Mouse (Mus musculus) embryonic facial prominence, embryonic 12.5 days (tissue): ENCODE data around the gene Tpmt. TPM values are rescaled to one million over a fixed set of nuclear protein-coding genes. Genes with fewer than 3 reads are reported as not detected.

Experiments
- ATAC-seq: fragments of 200-750 bp; cut with Nextera tagmentation; 2 replicates; pipeline ENCODE4 v1.8.0; 2017; ENCODE audit not compliant: insufficient number of reproducible peaks, insufficient read depth, low FRiP score, low TSS enrichment
- H3K27ac ChIP-seq: fragments of 300-500 bp; sonication (generic); 2 replicates; pipeline ENCODE4 v1.5.1; 2016; ENCODE audit warnings: mild to moderate bottlenecking
- H3K27me3 ChIP-seq: fragments of 300-500 bp; sonication (generic); 2 replicates; pipeline ENCODE4 v1.6.1; 2016; ENCODE audit warnings: mild to moderate bottlenecking, moderate library complexity
- H3K36me3 ChIP-seq: fragments of 300-500 bp; sonication (generic); 2 replicates; pipeline ENCODE4 v1.6.1; 2016; ENCODE audit warnings: mild to moderate bottlenecking
- H3K4me1 ChIP-seq: fragments of 300-500 bp; sonication (generic); 2 replicates; pipeline ENCODE4 v1.6.1; 2016
- H3K4me2 ChIP-seq: fragments of 300-500 bp; sonication (generic); replicated peaks from 2 replicates; pipeline ENCODE4 v1.6.1; 2016; ENCODE audit warnings: mild to moderate bottlenecking, moderate library complexity
- H3K4me3 ChIP-seq: fragments of 300-500 bp; sonication (generic); 2 replicates; pipeline ENCODE4 v1.5.1; 2016; ENCODE audit warnings: mild to moderate bottlenecking
- H3K9ac ChIP-seq: fragments of 300-500 bp; sonication (generic); 2 replicates; pipeline ENCODE4 v1.6.1; 2016; ENCODE audit warnings: mild to moderate bottlenecking, moderate library complexity
- H3K9me3 ChIP-seq: fragments of 300-500 bp; sonication (generic); 2 replicates; pipeline ENCODE4 v1.6.1; 2016; ENCODE audit warnings: mild to moderate bottlenecking, moderate library complexity
- WGBS: fragments of 180-500 bp; shearing (Covaris S2); methylation state at CpG from one replicate; pipeline ENCODE4 v1.1.7; 2016; 5-methylcytosine and 5-hydroxymethylcytosine counted together
- polyA plus RNA-seq: library from polyadenylated mRNA; unstranded; fragments of >200 nt; fragmentation: Nextera tagmentation; extraction: Ambion mirVana; gene quantifications from 2 replicates; pipeline ENCODE4 v1.2.1, GENCODE M21; 2016

The Tpmt gene
- 25.5 and 27.7 TPM in 2 replicates for polyA plus RNA-seq

- Histone ChIP-seq H3K9ac (peak within 1 kb of the TSS; percentile 79), H3K9me3 (no peaks in the 10 kb centered on the region), H3K4me1 (peaks cover 4% of the 10 kb centered on the region; the same call in 1 of the 2 replicates), H3K4me3 (peak within 1 kb of the TSS; percentile 90), H3K4me2 (peak within 1 kb of the TSS; percentile 99), H3K36me3 (peaks cover 9% of the 10 kb centered on the region), H3K27me3 (no peaks in the 10 kb centered on the region), H3K27ac (peak within 1 kb of the TSS; percentile 42)
- WGBS: 21% methylated on average over 10 of the region's 10 CpGs
- ATAC-seq: no peak
These were observed at the start of gene Tpmt for GRCm38 (mm10) chr13:47044617-47044947. Gene Tpmt, minus strand, starts transcription at chr13:47044737.

- 88% methylated on average over 2 of the region's 2 CpGs for WGBS
- no peak overlapping the region for H3K9ac ChIP-seq
- H3K9me3 ChIP-seq: no peaks in the 10 kb centered on the region
- H3K4me3 ChIP-seq: no peak overlapping the region
- H3K27me3 ChIP-seq: no peaks in the 10 kb centered on the region
- peaks cover 49% of the 10 kb centered on the region for H3K36me3 ChIP-seq
- ATAC-seq: no peak
- no peaks in the 10 kb centered on the region for H3K4me1 ChIP-seq
- H3K27ac ChIP-seq: no peak overlapping the region
- H3K4me2 ChIP-seq: no peak overlapping the region
These were observed 49.3 kb upstream of the Tpmt start for GRCm38 (mm10) chr13:47093791-47094190.

GRCm38 (mm10) chr13:47089271-47089670, 44.7 kb upstream of the Tpmt start:
- no peaks in the 10 kb centered on the region for H3K4me1 ChIP-seq
- H3K9me3 ChIP-seq: no peaks in the 10 kb centered on the region
- H3K4me2 ChIP-seq: no peak overlapping the region
- 95% methylated on average over 2 of the region's 2 CpGs for WGBS
- no peak overlapping the region for H3K4me3 ChIP-seq
- H3K27ac ChIP-seq: no peak overlapping the region
- H3K36me3 ChIP-seq: peaks cover 41% of the 10 kb centered on the region
- H3K9ac ChIP-seq: no peak overlapping the region
- no peaks in the 10 kb centered on the region for H3K27me3 ChIP-seq
- no peak for ATAC-seq

GRCm38 (mm10) chr13:47088433-47088832, 43.9 kb upstream of the Tpmt start:
- Histone ChIP-seq H3K36me3 (peaks cover 34% of the 10 kb centered on the region), H3K4me3 (no peak overlapping the region), H3K27ac (no peak overlapping the region), H3K9ac (no peak overlapping the region), H3K4me2 (no peak overlapping the region), H3K4me1 (no peaks in the 10 kb centered on the region), H3K27me3 (no peaks in the 10 kb centered on the region), H3K9me3 (no peaks in the 10 kb centered on the region)
- 93% methylated on average over 1 of the region's 1 CpGs for WGBS
- ATAC-seq: no peak

GRCm38 (mm10) chr13:47080905-47081505, 36.5 kb upstream of the Tpmt start:
- Histone ChIP-seq H3K27ac (no peak overlapping the region), H3K27me3 (no peaks in the 10 kb centered on the region), H3K4me3 (no peak overlapping the region), H3K4me2 (no peak overlapping the region), H3K36me3 (peaks cover 32% of the 10 kb centered on the region), H3K9me3 (no peaks in the 10 kb centered on the region), H3K4me1 (no peaks in the 10 kb centered on the region), H3K9ac (no peak overlapping the region)
- 91% methylated on average over 4 of the region's 4 CpGs for WGBS
- ATAC-seq: no peak

GRCm38 (mm10) chr13:47078799-47079198, 34.3 kb upstream of the Tpmt start:
- peaks cover 28% of the 10 kb centered on the region for H3K36me3 ChIP-seq
- H3K4me3 ChIP-seq: no peak overlapping the region
- no peak overlapping the region for H3K27ac ChIP-seq
- H3K4me1 ChIP-seq: no peaks in the 10 kb centered on the region
- no peaks in the 10 kb centered on the region for H3K9me3 ChIP-seq
- H3K27me3 ChIP-seq: no peaks in the 10 kb centered on the region
- no peak overlapping the region for H3K4me2 ChIP-seq
- no peak overlapping the region for H3K9ac ChIP-seq
- ATAC-seq: no peak
- 72% methylated on average over 5 of the region's 5 CpGs for WGBS

- no peak for ATAC-seq
- Histone ChIP-seq H3K4me2 (no peak overlapping the region), H3K36me3 (peaks cover 36% of the 10 kb centered on the region)
These were observed 32.8 kb upstream of the Tpmt start for GRCm38 (mm10) chr13:47077367-47077766.

GRCm38 (mm10) chr13:47076156-47076555, 31.6 kb upstream of the Tpmt start:
- Histone ChIP-seq H3K4me3 (no peak overlapping the region), H3K27me3 (no peaks in the 10 kb centered on the region), H3K36me3 (peaks cover 37% of the 10 kb centered on the region), H3K4me2 (no peak overlapping the region), H3K9me3 (no peaks in the 10 kb centered on the region), H3K27ac (no peak overlapping the region), H3K4me1 (no peaks in the 10 kb centered on the region), H3K9ac (no peak overlapping the region)
- 83% methylated on average over 5 of the region's 5 CpGs for WGBS
- ATAC-seq: no peak

More at GRCm38 (mm10) chr13:47077367-47077766, 32.8 kb upstream of the Tpmt start:
- H3K9ac ChIP-seq: no peak overlapping the region
- no peaks in the 10 kb centered on the region for H3K4me1 ChIP-seq
- no peak overlapping the region for H3K4me3 ChIP-seq
- H3K27me3 ChIP-seq: no peaks in the 10 kb centered on the region
- no peaks in the 10 kb centered on the region for H3K9me3 ChIP-seq
- H3K27ac ChIP-seq: no peak overlapping the region

GRCm38 (mm10) chr13:47072484-47072883, 27.9 kb upstream of the Tpmt start:
- no peak overlapping the region for H3K9ac ChIP-seq
- no peak for ATAC-seq
- WGBS: 91% methylated on average over 5 of the region's 5 CpGs
- no peak overlapping the region for H3K4me3 ChIP-seq
- no peaks in the 10 kb centered on the region for H3K27me3 ChIP-seq
- H3K4me1 ChIP-seq: no peaks in the 10 kb centered on the region
- H3K27ac ChIP-seq: no peak overlapping the region
- H3K4me2 ChIP-seq: no peak overlapping the region
- no peaks in the 10 kb centered on the region for H3K9me3 ChIP-seq
- H3K36me3 ChIP-seq: peaks cover 14% of the 10 kb centered on the region

GRCm38 (mm10) chr13:47071871-47072270, 27.3 kb upstream of the Tpmt start:
- Histone ChIP-seq H3K9me3 (no peaks in the 10 kb centered on the region), H3K9ac (no peak overlapping the region), H3K27ac (no peak overlapping the region), H3K4me1 (no peaks in the 10 kb centered on the region), H3K4me3 (no peak overlapping the region), H3K27me3 (no peaks in the 10 kb centered on the region), H3K4me2 (no peak overlapping the region), H3K36me3 (peaks cover 18% of the 10 kb centered on the region)
- ATAC-seq: no peak
- WGBS: 91% methylated on average over 13 of the region's 13 CpGs

GRCm38 (mm10) chr13:47070329-47071080, 26.0 kb upstream of the Tpmt start:
- Histone ChIP-seq H3K27me3 (no peaks in the 10 kb centered on the region), H3K4me1 (no peaks in the 10 kb centered on the region), H3K9ac (no peak overlapping the region), H3K4me2 (no peak overlapping the region), H3K27ac (no peak overlapping the region), H3K4me3 (no peak overlapping the region), H3K9me3 (no peaks in the 10 kb centered on the region), H3K36me3 (peaks cover 23% of the 10 kb centered on the region)
- no peak for ATAC-seq
- whole genome bisulfite sequencing: 78% methylated on average over 15 of the region's 15 CpGs

- Histone ChIP-seq H3K4me2 (no peak overlapping the region), H3K4me1 (no peaks in the 10 kb centered on the region), H3K27me3 (no peaks in the 10 kb centered on the region), H3K9me3 (no peaks in the 10 kb centered on the region), H3K27ac (no peak overlapping the region), H3K9ac (no peak overlapping the region), H3K4me3 (no peak overlapping the region), H3K36me3 (peaks cover 18% of the 10 kb centered on the region)
- no peak for ATAC-seq
- WGBS: 87% methylated on average over 6 of the region's 6 CpGs
These were observed 22.5 kb upstream of the Tpmt start for GRCm38 (mm10) chr13:47067001-47067400.
